Mouse (Mus musculus): ENCODE results near the gene Lce1j.

- TF ChIP-seq CTCF (IDR thresholded peaks at IDR 0.05; ENCODE audit: low read depth) (no peak), EP300 (IDR thresholded peaks at IDR 0.05; ENCODE audit: low read depth) (no peak)
Measured at GRCm38 (mm10) chr3:92753197-92753596, 37.1 kb downstream of the Lce1j start.

Data from liver, postnatal 0 days (tissue).